Mouse (Mus musculus) hindbrain, embryonic 14.5 days (tissue): ENCODE measurements at regions not wholly inside any gene's neighbourhood (a gene's known extent, or its start where the extent isn't known, plus 50 kb on each side); places are given as distances from the start of the nearest gene placed in this dataset.

Experiments
- ATAC-seq: fragments of 200-750 bp; cut with Nextera tagmentation; 2 replicates; pipeline ENCODE4 v1.8.0; 2017; ENCODE audit warnings: moderate number of reproducible peaks, mild to moderate bottlenecking, moderate TSS enrichment, moderate library complexity; ENCODE audit not compliant: low FRiP score
- DNase-seq: peaks from one replicate; pipeline ENCODE4 v3.0.0-alpha.2; 2015; ENCODE audit warnings: low spot score
- H3K27ac ChIP-seq: fragments of 300-500 bp; sonication (generic); 2 replicates; pipeline ENCODE4 v1.5.1; 2014; ENCODE audit warnings: mild to moderate bottlenecking, moderate library complexity
- H3K27me3 ChIP-seq: fragments of 300-500 bp; sonication (generic); 2 replicates; pipeline ENCODE4 v1.6.1; 2014; ENCODE audit warnings: mild to moderate bottlenecking, low read length, mixed read lengths; ENCODE audit not compliant: control insufficient read depth, insufficient read depth
- H3K36me3 ChIP-seq: fragments of 300-500 bp; sonication (generic); replicated peaks from 2 replicates; pipeline ENCODE4 v1.6.1; 2014; ENCODE audit not compliant: control insufficient read depth, insufficient read depth
- H3K4me1 ChIP-seq: fragments of 300-500 bp; sonication (generic); replicated peaks from 2 replicates; pipeline ENCODE4 v1.6.1; 2014; ENCODE audit warnings: antibody characterized with exemption, low read length, mixed read lengths; ENCODE audit not compliant: control insufficient read depth, insufficient read depth
- H3K4me2 ChIP-seq: fragments of 300-500 bp; sonication (generic); replicated peaks from 2 replicates; pipeline ENCODE4 v1.6.1; 2014; ENCODE audit warnings: mild to moderate bottlenecking, moderate library complexity
- H3K4me3 ChIP-seq: fragments of 300-500 bp; sonication (generic); replicated peaks from 2 replicates; pipeline ENCODE4 v1.5.1; 2014; ENCODE audit warnings: mild to moderate bottlenecking, low read length
- H3K9ac ChIP-seq: fragments of 300-500 bp; sonication (generic); 2 replicates; pipeline ENCODE4 v1.6.1; 2014
- H3K9me3 ChIP-seq: fragments of 300-500 bp; sonication (generic); 2 replicates; pipeline ENCODE4 v1.6.1; 2016; ENCODE audit warnings: low read length; ENCODE audit not compliant: control insufficient read depth
- WGBS: fragments of 180-500 bp; shearing (Covaris S2); extraction: QIAGEN DNeasy Blood & Tissue Kit; methylation state at CpG from one replicate; pipeline ENCODE4 v1.1.7; 2014; 5-methylcytosine and 5-hydroxymethylcytosine counted together

DNA sequence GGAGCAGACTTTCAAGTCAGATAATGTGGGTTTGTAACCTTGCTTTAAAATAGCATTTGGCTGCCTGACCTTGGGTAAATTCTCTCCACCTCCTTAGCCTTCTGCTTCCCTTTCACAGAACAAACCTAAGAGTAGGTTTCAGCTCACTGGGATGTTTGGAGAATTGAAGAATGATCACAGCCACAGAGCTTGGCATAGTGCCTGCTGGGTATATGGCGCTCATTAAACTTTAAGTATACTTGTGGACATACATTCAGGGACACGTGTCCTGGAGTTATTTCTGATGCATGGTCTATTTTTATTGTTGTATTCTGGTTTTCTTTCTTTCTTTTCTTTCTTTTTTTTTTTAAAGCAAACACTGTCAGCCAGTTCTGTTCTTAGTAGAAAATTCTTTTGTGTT lies 104.4 kb upstream of the Smim23 start:
- H3K27me3 ChIP-seq = peaks cover 12% of the 10 kb centered on the region; the same call in 1 of the 2 replicates
- no peak for ATAC-seq
- WGBS = 90% methylated on average over 2 of the region's 2 CpGs
- no peak overlapping the region for H3K4me2 ChIP-seq
- no peak for DNase-seq
- H3K36me3 ChIP-seq = no peaks in the 10 kb centered on the region
- no peaks in the 10 kb centered on the region for H3K9me3 ChIP-seq
- peaks cover 16% of the 10 kb centered on the region for H3K4me1 ChIP-seq
- no peak overlapping the region for H3K9ac ChIP-seq
- no peak overlapping the region for H3K4me3 ChIP-seq
- H3K27ac ChIP-seq = no peak overlapping the region

- Histone ChIP-seq H3K27me3 (peaks cover 12% of the 10 kb centered on the region; the same call in 1 of the 2 replicates), H3K4me3 (peak overlapping the region; percentile 5; the same call in 1 of the 2 replicates), H3K4me1 (peaks cover 10% of the 10 kb centered on the region; the same call in 1 of the 2 replicates), H3K4me2 (peak overlapping the region; percentile 45), H3K27ac (no peak overlapping the region), H3K9me3 (no peaks in the 10 kb centered on the region), H3K9ac (peak overlapping the region; percentile 44; the same call in 1 of the 2 replicates), H3K36me3 (no peaks in the 10 kb centered on the region)
- 7% methylated on average over 33 of the region's 33 CpGs for WGBS
- DNase-seq (no peak), ATAC-seq (peak; percentile 34; the same call in 1 of the 2 replicates)
Observed at GRCm38 (mm10) chr11:32925421-32926271, 101.2 kb upstream of the Smim23 start.

DNA sequence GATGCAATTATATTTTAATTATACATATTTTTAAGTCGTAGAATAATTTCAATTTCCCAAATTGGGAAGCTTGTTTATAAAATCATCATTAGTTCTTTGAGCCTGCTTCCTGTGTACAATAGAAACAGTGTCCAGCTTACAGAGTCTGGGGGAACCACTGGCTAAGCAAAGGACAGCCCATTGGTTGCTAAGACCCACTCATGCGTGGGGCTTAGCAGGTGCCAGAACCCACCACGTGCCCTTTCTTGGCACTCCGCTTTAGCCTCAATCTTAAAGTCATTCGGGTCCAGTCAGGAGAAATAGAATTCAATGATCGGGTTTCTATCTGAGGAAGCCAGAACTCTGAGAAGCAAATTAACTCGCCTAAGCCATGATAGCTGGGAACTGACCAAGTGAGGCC lies 100.5 kb upstream of the Smim23 start:
- H3K27ac ChIP-seq = no peak overlapping the region

GRCm38 (mm10) chr11:32913071-32913470 lies 88.7 kb upstream of the Smim23 start:
- no peaks in the 10 kb centered on the region for H3K36me3 ChIP-seq
- 84% methylated on average over 3 of the region's 3 CpGs for WGBS
- H3K9ac ChIP-seq = no peak overlapping the region
- H3K4me2 ChIP-seq = no peak overlapping the region
- DNase-seq (no peak), ATAC-seq (peak; percentile 17; the same call in 1 of the 2 replicates)
- H3K27me3 ChIP-seq = no peaks in the 10 kb centered on the region
- 0 out of 2 replicates have a peak, but pooled peaks cover 3% of the 10 kb centered on the region for H3K4me1 ChIP-seq
- H3K27ac ChIP-seq = no peak overlapping the region
- no peak overlapping the region for H3K4me3 ChIP-seq
- no peaks in the 10 kb centered on the region for H3K9me3 ChIP-seq

More for the DNA sequence above, 100.5 kb upstream of the Smim23 start:
- Histone ChIP-seq H3K4me1 (peaks cover 10% of the 10 kb centered on the region; the same call in 1 of the 2 replicates), H3K36me3 (no peaks in the 10 kb centered on the region), H3K9me3 (no peaks in the 10 kb centered on the region), H3K9ac (no peak overlapping the region), H3K4me2 (no peak overlapping the region), H3K27me3 (peaks cover 12% of the 10 kb centered on the region; the same call in 1 of the 2 replicates), H3K4me3 (no peak overlapping the region)
- no peak for DNase-seq
- no peak for ATAC-seq
- WGBS = 72% methylated on average over 7 of the region's 7 CpGs

DNA sequence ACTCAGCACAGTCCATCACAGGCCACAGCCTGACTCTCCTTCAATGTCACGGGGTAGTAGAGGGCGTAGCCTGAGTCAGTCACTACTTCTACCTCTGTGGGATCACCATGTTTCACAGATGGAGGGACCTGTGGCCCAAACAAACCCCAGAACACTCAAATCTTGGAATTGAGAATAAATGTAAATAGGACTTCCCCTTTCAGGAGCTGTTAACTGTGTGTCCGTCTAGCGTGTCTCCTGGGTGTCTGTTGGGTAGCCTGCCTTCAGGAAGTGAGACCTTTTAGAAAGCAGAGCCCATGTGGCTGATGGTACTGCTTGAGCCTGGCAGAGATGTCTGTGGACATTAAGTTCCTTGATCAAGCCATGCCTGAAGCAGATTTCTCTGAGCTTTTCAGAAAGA lies 87.4 kb upstream of the Smim23 start:
- Histone ChIP-seq H3K27ac (no peak overlapping the region), H3K27me3 (no peaks in the 10 kb centered on the region), H3K4me3 (no peak overlapping the region), H3K4me1 (0 out of 2 replicates have a peak, but pooled peaks cover 3% of the 10 kb centered on the region), H3K9ac (no peak overlapping the region), H3K4me2 (no peak overlapping the region), H3K36me3 (no peaks in the 10 kb centered on the region), H3K9me3 (no peaks in the 10 kb centered on the region)
- 93% methylated on average over 4 of the region's 4 CpGs for WGBS
- DNase-seq = no peak
- ATAC-seq = no peak

DNA sequence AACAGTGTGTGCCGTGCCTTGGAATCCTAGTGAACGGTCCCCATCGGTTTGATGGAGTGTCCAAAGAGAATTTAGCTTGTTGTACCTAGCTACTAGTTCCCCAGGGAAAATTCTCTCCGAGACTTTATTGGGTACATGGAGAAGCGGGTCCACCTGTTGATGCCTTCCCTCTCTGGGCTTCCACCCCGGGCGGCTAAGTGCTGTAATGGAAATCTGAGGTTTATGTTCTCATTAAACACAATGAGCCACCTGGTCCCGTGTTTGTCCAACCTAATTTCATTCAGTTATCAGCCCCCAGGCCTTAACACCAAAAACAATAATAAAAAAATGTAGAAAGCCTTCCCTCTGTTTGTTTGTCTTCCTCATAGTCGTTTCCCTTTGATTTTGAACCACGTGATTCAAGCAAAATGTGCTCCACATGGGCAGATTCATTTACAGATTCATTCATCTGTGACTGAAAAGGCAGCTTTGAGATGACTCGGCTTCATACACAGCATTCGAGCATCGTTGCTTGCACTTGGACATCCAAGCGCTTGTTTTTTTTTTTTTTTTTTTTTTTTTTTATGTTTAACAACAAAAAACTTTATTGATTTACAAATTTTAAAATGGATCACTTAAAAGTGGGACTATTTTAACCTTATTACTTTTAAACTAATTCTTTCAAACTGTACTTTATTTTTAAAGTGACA lies 84.5 kb upstream of the Smim23 start:
- Histone ChIP-seq H3K9ac (no peak overlapping the region), H3K27me3 (no peaks in the 10 kb centered on the region), H3K4me2 (no peak overlapping the region), H3K9me3 (no peaks in the 10 kb centered on the region), H3K4me3 (no peak overlapping the region), H3K36me3 (no peaks in the 10 kb centered on the region), H3K4me1 (0 out of 2 replicates have a peak, but pooled peaks cover 3% of the 10 kb centered on the region), H3K27ac (no peak overlapping the region)
- ATAC-seq = no peak; the same call in 1 of the 2 replicates
- no peak for DNase-seq
- 64% methylated on average over 14 of the region's 14 CpGs for WGBS

- 0 out of 2 replicates have a peak, but pooled peaks cover 3% of the 10 kb centered on the region for H3K4me1 ChIP-seq
- no peaks in the 10 kb centered on the region for H3K9me3 ChIP-seq
- WGBS = 57% methylated on average over 10 of the region's 10 CpGs
- H3K36me3 ChIP-seq = no peaks in the 10 kb centered on the region
- no peak overlapping the region for H3K4me3 ChIP-seq
- H3K9ac ChIP-seq = no peak overlapping the region
- DNase-seq (no peak), ATAC-seq (no peak)
- no peak overlapping the region for H3K27ac ChIP-seq
- H3K27me3 ChIP-seq = no peaks in the 10 kb centered on the region
- no peak overlapping the region for H3K4me2 ChIP-seq
Observed at GRCm38 (mm10) chr11:32907520-32908233, 83.3 kb upstream of the Smim23 start.

GRCm38 (mm10) chr11:32903970-32904369 lies 79.6 kb upstream of the Smim23 start:
- H3K27ac ChIP-seq = no peak overlapping the region

GRCm38 (mm10) chr11:32903389-32903788 lies 79.0 kb upstream of the Smim23 start:
- no peaks in the 10 kb centered on the region for H3K27me3 ChIP-seq
- DNase-seq = no peak

More at GRCm38 (mm10) chr11:32903970-32904369, 79.6 kb upstream of the Smim23 start:
- Histone ChIP-seq H3K4me2 (no peak overlapping the region), H3K4me3 (no peak overlapping the region), H3K4me1 (0 out of 2 replicates have a peak, but pooled peaks cover 3% of the 10 kb centered on the region), H3K27me3 (no peaks in the 10 kb centered on the region), H3K36me3 (no peaks in the 10 kb centered on the region), H3K9ac (no peak overlapping the region), H3K9me3 (no peaks in the 10 kb centered on the region)
- ATAC-seq (no peak), DNase-seq (no peak)

More at GRCm38 (mm10) chr11:32903389-32903788, 79.0 kb upstream of the Smim23 start:
- no peak overlapping the region for H3K4me2 ChIP-seq
- no peaks in the 10 kb centered on the region for H3K9me3 ChIP-seq
- no peaks in the 10 kb centered on the region for H3K4me1 ChIP-seq
- H3K4me3 ChIP-seq = no peak overlapping the region
- H3K36me3 ChIP-seq = no peaks in the 10 kb centered on the region
- H3K9ac ChIP-seq = no peak overlapping the region
- 84% methylated on average over 3 of the region's 3 CpGs for WGBS
- ATAC-seq = no peak; the same call in 1 of the 2 replicates
- no peak overlapping the region for H3K27ac ChIP-seq
